Mouse (Mus musculus) limb, embryonic 11.5 days (tissue): ENCODE measurements around the gene Cutc. TPM values are rescaled to one million over a fixed set of nuclear protein-coding genes. Genes with fewer than 3 reads are reported as not detected.

Experiments used
- ATAC-seq: fragments of 200-750 bp; cut with Nextera tagmentation; 2 replicates; pipeline ENCODE4 v1.8.0; 2017; ENCODE audit warnings: low read depth; ENCODE audit not compliant: insufficient number of reproducible peaks, low FRiP score, low TSS enrichment
- DNase-seq: peaks from one replicate; pipeline ENCODE4 v3.0.0-alpha.2; 2015; ENCODE audit warnings: low spot score
- H3K27ac ChIP-seq: fragments of 300-500 bp; sonication (generic); replicated peaks from 2 replicates; pipeline ENCODE4 v1.5.1; 2014; ENCODE audit warnings: low read depth, mild to moderate bottlenecking, low read length
- H3K27me3 ChIP-seq: fragments of 300-500 bp; sonication (generic); 2 replicates; pipeline ENCODE4 v1.6.1; 2014; ENCODE audit warnings: mild to moderate bottlenecking, low read length, mixed read lengths; ENCODE audit not compliant: control insufficient read depth, insufficient read depth
- H3K36me3 ChIP-seq: fragments of 300-500 bp; sonication (generic); 2 replicates; pipeline ENCODE4 v1.6.1; 2014; ENCODE audit warnings: mild to moderate bottlenecking, low read length, moderate library complexity, mixed read lengths; ENCODE audit not compliant: control insufficient read depth, insufficient read depth
- H3K4me1 ChIP-seq: fragments of 300-500 bp; sonication (generic); 2 replicates; pipeline ENCODE4 v1.6.1; 2014; ENCODE audit warnings: low read length, mixed read lengths; ENCODE audit not compliant: control insufficient read depth, insufficient read depth
- H3K4me2 ChIP-seq: fragments of 300-500 bp; sonication (generic); 2 replicates; pipeline ENCODE4 v1.6.1; 2014; ENCODE audit warnings: low read depth, mild to moderate bottlenecking, moderate library complexity; ENCODE audit not compliant: severe bottlenecking
- H3K4me3 ChIP-seq: fragments of 300-500 bp; sonication (generic); 2 replicates; pipeline ENCODE4 v1.5.1; 2014; ENCODE audit warnings: low read depth, low read length
- H3K9ac ChIP-seq: fragments of 300-500 bp; sonication (generic); 2 replicates; pipeline ENCODE4 v1.6.1; 2014; ENCODE audit warnings: mild to moderate bottlenecking, low read length
- H3K9me3 ChIP-seq: fragments of 300-500 bp; sonication (generic); 2 replicates; pipeline ENCODE4 v1.6.1; 2016; ENCODE audit warnings: low read length; ENCODE audit not compliant: control insufficient read depth
- WGBS: fragments of 180-500 bp; shearing (Covaris S2); extraction: QIAGEN DNeasy Blood & Tissue Kit; methylation state at CpG from one replicate; pipeline ENCODE4 v1.1.7; 2014; 5-methylcytosine and 5-hydroxymethylcytosine counted together
- polyA plus RNA-seq: library from polyadenylated mRNA; unstranded; fragments of >200 nt; fragmentation: Nextera tagmentation; extraction: Ambion mirVana; gene quantifications from 2 replicates; pipeline ENCODE4 v1.2.1, GENCODE M21; 2014

The Cutc gene
- polyA plus RNA-seq, 1 experiment from 2014 or later: 12.3 TPM

- Histone ChIP-seq H3K27me3 (no peaks in the 10 kb centered on the region), H3K4me3 (no peak overlapping the region), H3K36me3 (no peaks in the 10 kb centered on the region), H3K4me1 (no peaks in the 10 kb centered on the region), H3K27ac (no peak overlapping the region), H3K9ac (no peak overlapping the region), H3K4me2 (no peak overlapping the region), H3K9me3 (no peaks in the 10 kb centered on the region)
- ATAC-seq (no peak), DNase-seq (no peak)
- 83% methylated on average over 14 of the region's 14 CpGs for whole genome bisulfite sequencing
Measured at GRCm38 (mm10) chr19:43815661-43816414, 63.0 kb downstream of the Cutc start.

Other genes starting within 250 kb of the Cutc start
- 41.0 and 45.6 TPM in 2 replicates for gene Got1, start 228.4 kb upstream of the Cutc start, polyA plus RNA-seq
- not detected in 2 replicates for gene Nkx2-3, start 140.7 kb upstream of the Cutc start, polyA plus RNA-seq
- 10.3 and 11.2 TPM in 2 replicates for gene Slc25a28, start 78.1 kb upstream of the Cutc start, polyA plus RNA-seq
- 13.7 and 16.7 TPM in 2 replicates for gene Entpd7, start 63.3 kb upstream of the Cutc start, polyA plus RNA-seq
- gene Cox15, start within 50 bp of the Cutc start, polyA plus RNA-seq: 9.3 and 11.0 TPM in 2 replicates
- gene Abcc2, start 29.2 kb downstream of the Cutc start, polyA plus RNA-seq: 0.05 and 0.31 TPM in 2 replicates
- gene Dnmbp, start 187.2 kb downstream of the Cutc start, polyA plus RNA-seq: 25.1 and 26.0 TPM in 2 replicates
- not detected in 2 replicates for gene Cpn1, start 233.6 kb downstream of the Cutc start, polyA plus RNA-seq